Mouse (Mus musculus) heart, adult 2 months (tissue): Measurements from ENCODE around the gene Agmat.

Experiments used
- CTCF ChIP-seq: fragments of 200-600 bp; IDR thresholded peaks from 2 replicates; pipeline ENCODE4 v1.8.1; 2022; ENCODE audit warnings: antibody characterized with exemption, mild to moderate bottlenecking, moderate library complexity
- EP300 ChIP-seq: fragments of 200-500 bp; IDR thresholded peaks from 2 replicates; pipeline ENCODE4 v1.6.1; 2011; ENCODE audit warnings: low read depth, low read length, control low read depth; ENCODE audit not compliant: insufficient read depth
- POLR2A ChIP-seq: fragments of 200-500 bp; IDR thresholded peaks from 2 replicates; pipeline ENCODE4 v1.6.1; 2011; ENCODE audit warnings: mild to moderate bottlenecking, low read depth, low read length, control low read depth; ENCODE audit not compliant: insufficient read depth

DNA sequence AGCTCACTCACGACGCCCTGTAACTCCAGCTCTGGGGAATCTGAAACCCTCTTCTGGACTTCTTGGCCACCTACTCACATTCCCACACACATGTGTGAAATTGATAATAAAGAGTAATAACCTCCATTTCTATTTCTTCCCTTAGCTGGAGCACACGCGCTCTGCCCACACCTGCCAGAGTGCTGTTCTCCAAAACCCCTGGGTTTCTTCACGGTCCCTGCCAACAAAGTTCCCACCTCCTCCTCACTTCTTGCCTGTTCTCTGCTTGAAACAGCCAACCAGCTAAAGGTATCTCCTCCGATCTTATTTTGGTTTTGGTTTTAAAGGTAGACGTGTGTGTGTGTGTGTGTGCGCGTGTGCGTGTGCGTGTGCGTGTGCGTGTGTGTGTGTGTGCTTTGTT lies 16.1 kb upstream of the Agmat start:
- TF ChIP-seq POLR2A (no peak), CTCF (no peak), EP300 (no peak)
